ENCODE assay signal across 1 mouse cellular context in the genomic region with DNA sequence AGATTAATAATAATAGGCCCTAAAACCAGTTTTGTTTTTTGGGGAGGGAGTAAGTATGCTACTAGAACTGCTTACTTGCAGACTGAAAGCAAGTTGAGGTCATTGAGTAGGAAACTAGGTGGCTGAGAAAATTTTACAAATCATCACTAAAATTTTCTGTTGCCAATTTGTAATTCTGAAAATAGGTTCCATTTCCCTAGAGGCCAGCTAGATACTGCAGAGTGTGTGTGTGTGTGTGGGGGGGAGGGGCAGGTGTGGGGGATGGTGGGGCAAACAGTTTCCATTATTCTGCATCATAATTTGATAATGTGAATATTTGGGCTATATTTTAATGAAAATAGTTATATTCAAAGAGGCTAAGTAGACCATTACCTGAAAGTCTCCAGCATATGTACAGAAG.
TF ChIP-seq lines count a peak whose summit lies in the region.

No protein-coding gene starts in this region.

TF ChIP-seq in CH12.LX, 34 proteins besides CTCF, POLR2A, EP300 and RAD21 (continued from another document):
- no peak for TF ChIP-seq MYC (IDR thresholded peaks at IDR 0.05; ENCODE audit: low read depth, low read length)
- no peak for TF ChIP-seq SMC3 (IDR thresholded peaks at IDR 0.05; ENCODE audit: low read depth, low read length)
- no peak for TF ChIP-seq JUN (IDR thresholded peaks at IDR 0.05; ENCODE audit: insufficient read depth, low read depth, low read length)
- no peak for TF ChIP-seq MXI1 (IDR thresholded peaks at IDR 0.05; ENCODE audit: low read depth, low read length)
- TF ChIP-seq ELF1 (IDR thresholded peaks at IDR 0.05; ENCODE audit: low read depth, low read length): no peak
